Mouse (Mus musculus) megakaryocyte, embryonic 14.5 days (primary cell): ENCODE results near the gene Kif5c. TPM values are rescaled to one million over a fixed set of nuclear protein-coding genes. Genes with fewer than 3 reads are reported as not detected.

Experiments used
- H3K27me3 ChIP-seq: replicated peaks from 2 replicates; pipeline ENCODE3; 2012; ENCODE audit warnings: inconsistent platforms
- H3K36me3 ChIP-seq: replicated peaks from 2 replicates; pipeline ENCODE3; 2012; ENCODE audit warnings: low read length, inconsistent platforms, mixed read lengths
- H3K4me1 ChIP-seq: 2 replicates; pipeline ENCODE4 v1.6.1; 2012; ENCODE audit warnings: inconsistent platforms
- H3K4me3 ChIP-seq: replicated peaks from 2 replicates; pipeline ENCODE3; 2012; ENCODE audit warnings: moderate library complexity, mild to moderate bottlenecking, inconsistent platforms
- H3K9me3 ChIP-seq: 2 replicates; pipeline ENCODE4 v1.6.1; 2012; ENCODE audit warnings: inconsistent platforms
- FLI1 ChIP-seq: IDR thresholded peaks from 2 replicates; pipeline ENCODE4 v1.6.1; 2012; ENCODE audit warnings: low read length, inconsistent platforms, mixed read lengths
- GATA1 ChIP-seq: IDR thresholded peaks from 3 replicates; pipeline ENCODE4 v1.6.1; 2012; ENCODE audit warnings: mixed read lengths, low read length, inconsistent platforms, borderline replicate concordance
- polyA plus RNA-seq: library from polyadenylated mRNA; stranded (reverse); fragments of >175 nt; gene quantifications from 2 replicates; pipeline ENCODE4 v1.2.3, GENCODE M21; 2012; ENCODE audit warnings: low replicate concordance; ENCODE audit not compliant: insufficient read depth

The Kif5c gene
- polyA plus RNA-seq, 1 experiment = 0.02 TPM

GRCm38 (mm10) chr2:49797444-49798143, 178.5 kb downstream of the Kif5c start:
- Histone ChIP-seq H3K4me3 (no peak overlapping the region), H3K36me3 (no peaks in the 10 kb centered on the region), H3K27me3 (peaks cover 3% of the 10 kb centered on the region), H3K9me3 (no peaks in the 10 kb centered on the region), H3K4me1 (peaks cover 8% of the 10 kb centered on the region)
- TF ChIP-seq GATA1 (no peak), FLI1 (no peak)

GRCm38 (mm10) chr2:49804448-49804847, 185.3 kb downstream of the Kif5c start:
- Histone ChIP-seq H3K4me1 (peaks cover 4% of the 10 kb centered on the region), H3K9me3 (peaks cover 7% of the 10 kb centered on the region; the same call in 1 of the 2 replicates), H3K27me3 (peaks cover 9% of the 10 kb centered on the region), H3K36me3 (no peaks in the 10 kb centered on the region), H3K4me3 (no peak overlapping the region)
- TF ChIP-seq GATA1 (no peak), FLI1 (no peak)

DNA sequence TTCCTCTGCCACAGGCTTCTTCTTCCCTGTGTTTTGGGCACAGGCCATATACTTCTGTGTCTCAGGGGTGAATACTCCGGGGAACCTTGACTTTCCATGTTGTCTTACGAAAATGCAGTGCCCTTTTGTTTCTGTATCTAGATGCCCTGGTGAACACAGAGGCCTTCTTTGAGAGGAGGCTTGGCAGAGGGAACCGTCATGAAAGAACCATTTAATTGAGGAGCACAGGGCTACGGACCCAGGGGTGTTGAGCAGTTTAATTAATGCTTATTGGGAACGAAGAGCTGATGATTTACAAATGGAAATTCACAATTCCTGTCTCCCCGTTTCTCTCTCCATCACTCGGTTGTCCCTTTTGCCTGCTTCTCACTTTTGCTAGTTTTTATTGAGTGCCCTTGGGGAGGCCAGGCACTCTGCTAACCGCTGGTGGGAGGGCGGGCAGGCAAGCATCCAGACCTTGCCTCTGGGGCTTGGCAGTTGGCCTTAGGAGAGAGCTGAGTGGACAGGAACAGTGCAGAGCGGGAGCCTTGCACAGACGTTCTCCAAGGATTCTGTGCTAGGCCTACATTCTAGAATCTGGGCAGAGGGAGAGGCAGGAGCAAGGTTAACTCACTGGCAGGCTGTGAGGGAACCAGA, 186.8 kb downstream of the Kif5c start:
- Histone ChIP-seq H3K27me3 (peaks cover 9% of the 10 kb centered on the region), H3K9me3 (peaks cover 7% of the 10 kb centered on the region; the same call in 1 of the 2 replicates), H3K36me3 (no peaks in the 10 kb centered on the region), H3K4me1 (peaks cover 9% of the 10 kb centered on the region), H3K4me3 (no peak overlapping the region)
- TF ChIP-seq FLI1 = no peak
- TF ChIP-seq GATA1 = no peak

- Histone ChIP-seq H3K4me3 (peak overlapping the region; percentile 38), H3K27me3 (peaks cover 8% of the 10 kb centered on the region), H3K4me1 (peaks cover 38% of the 10 kb centered on the region), H3K36me3 (no peaks in the 10 kb centered on the region), H3K9me3 (peaks cover 7% of the 10 kb centered on the region; the same call in 1 of the 2 replicates)
- no peak for TF ChIP-seq GATA1
- TF ChIP-seq FLI1 = no peak
These were observed 190.4 kb downstream of the Kif5c start for GRCm38 (mm10) chr2:49809496-49809895.

DNA sequence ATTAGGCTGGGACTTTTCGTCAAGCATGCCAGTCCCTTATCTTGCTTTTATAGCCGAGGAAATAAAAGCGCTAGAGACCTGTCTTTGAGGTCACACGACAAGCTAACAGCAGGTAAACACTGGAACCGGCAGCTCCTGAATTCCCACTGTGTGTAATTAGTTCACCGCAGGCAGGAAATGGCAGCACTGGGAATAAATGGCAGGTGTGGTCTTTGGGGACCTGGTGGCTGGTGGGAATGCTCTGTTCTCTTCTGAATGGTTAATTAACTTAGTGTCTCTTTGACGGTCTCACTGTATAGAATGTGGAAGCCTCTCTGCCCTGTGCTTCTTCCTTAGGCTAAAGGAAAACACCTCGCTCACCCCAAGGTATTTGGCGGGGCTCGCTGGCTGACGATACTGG, 192.3 kb downstream of the Kif5c start:
- no peak for TF ChIP-seq FLI1
- TF ChIP-seq GATA1 = no peak
- peaks cover 4% of the 10 kb centered on the region for H3K27me3 ChIP-seq
- no peak overlapping the region for H3K4me3 ChIP-seq
- no peaks in the 10 kb centered on the region for H3K36me3 ChIP-seq
- peaks cover 38% of the 10 kb centered on the region for H3K4me1 ChIP-seq
- H3K9me3 ChIP-seq = peaks cover 7% of the 10 kb centered on the region; the same call in 1 of the 2 replicates

- Histone ChIP-seq H3K4me1 (peaks cover 43% of the 10 kb centered on the region), H3K4me3 (no peak overlapping the region), H3K36me3 (no peaks in the 10 kb centered on the region), H3K27me3 (peaks cover 6% of the 10 kb centered on the region), H3K9me3 (peaks cover 7% of the 10 kb centered on the region; the same call in 1 of the 2 replicates)
- TF ChIP-seq FLI1 (no peak), GATA1 (no peak)
These were observed 192.8 kb downstream of the Kif5c start for GRCm38 (mm10) chr2:49811871-49812363.

GRCm38 (mm10) chr2:49813151-49813550, 194.1 kb downstream of the Kif5c start:
- peaks cover 44% of the 10 kb centered on the region for H3K4me1 ChIP-seq
- TF ChIP-seq FLI1 (no peak), GATA1 (no peak)
- H3K4me3 ChIP-seq = no peak overlapping the region
- peaks cover 10% of the 10 kb centered on the region for H3K27me3 ChIP-seq
- H3K36me3 ChIP-seq = no peaks in the 10 kb centered on the region
- H3K9me3 ChIP-seq = peaks cover under 1% of the 10 kb centered on the region; the same call in 1 of the 2 replicates

DNA sequence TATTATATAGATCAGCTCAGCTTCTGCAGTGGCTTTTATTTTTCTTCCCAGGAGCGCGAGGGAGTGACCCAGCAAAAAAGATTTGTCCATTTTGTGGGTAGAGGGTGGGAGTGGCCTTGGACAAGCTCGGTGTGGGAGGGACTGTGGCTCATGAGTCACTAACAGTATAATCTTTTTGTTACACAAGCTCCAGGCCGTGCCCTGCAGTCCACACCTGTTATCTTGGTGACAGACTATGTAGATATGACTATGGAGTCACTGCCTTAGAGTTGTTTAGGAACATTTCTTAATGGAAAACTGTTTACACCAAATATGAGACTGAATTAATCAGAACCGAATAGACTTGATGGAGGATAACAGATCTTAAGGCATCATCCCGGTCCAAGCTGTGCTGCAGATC, 194.9 kb downstream of the Kif5c start:
- TF ChIP-seq FLI1 (no peak), GATA1 (no peak)
- Histone ChIP-seq H3K9me3 (no peaks in the 10 kb centered on the region), H3K36me3 (no peaks in the 10 kb centered on the region), H3K4me3 (peak overlapping the region; percentile 48), H3K4me1 (peaks cover 44% of the 10 kb centered on the region), H3K27me3 (peaks cover 9% of the 10 kb centered on the region)

GRCm38 (mm10) chr2:49815696-49816320, 196.7 kb downstream of the Kif5c start:
- no peaks in the 10 kb centered on the region for H3K9me3 ChIP-seq
- H3K4me1 ChIP-seq = peaks cover 35% of the 10 kb centered on the region
- H3K27me3 ChIP-seq = peaks cover 10% of the 10 kb centered on the region
- no peak overlapping the region for H3K4me3 ChIP-seq
- TF ChIP-seq FLI1 (no peak), GATA1 (no peak)
- H3K36me3 ChIP-seq = no peaks in the 10 kb centered on the region

GRCm38 (mm10) chr2:49816549-49816948, 197.5 kb downstream of the Kif5c start:
- TF ChIP-seq FLI1 (no peak), GATA1 (no peak)
- peaks cover 10% of the 10 kb centered on the region for H3K27me3 ChIP-seq
- peaks cover 31% of the 10 kb centered on the region for H3K4me1 ChIP-seq
- no peaks in the 10 kb centered on the region for H3K9me3 ChIP-seq
- no peak overlapping the region for H3K4me3 ChIP-seq
- H3K36me3 ChIP-seq = no peaks in the 10 kb centered on the region
